ENCODE assay signal across 17 mouse cellular contexts in genomic region chr16:92764741-92765396, GRCm38 (mm10).
DNase-seq lines count a peak whose midpoint lies in the region; ATAC-seq and TF ChIP-seq lines count a peak whose summit lies in the region.
"Had no signal": no experiment of that assay in that cellular context is flagged by ENCODE, and none has a peak within 500 bp of the region (broad histone marks: within the 10 kb centered on the region; RNA-seq: fewer than 3 reads in every experiment).

No protein-coding gene starts in this region.

- H3K4me1 ChIP-seq in lung, adult 2 months (ENCODE audit: control insufficient read depth, insufficient read depth, low read length), result no peaks in the 10 kb centered on the region

- 72% methylated on average over 13 of the region's 13 CpGs for WGBS in lung, adult 2 months

- H3K4me3 ChIP-seq in lung, adult 2 months (replicated peaks; ENCODE audit: extremely low read depth, low read depth, low read length), result no peak overlapping the region
- H3K4me3 ChIP-seq: embryonic facial prominence, embryonic 15.5 days; hindbrain, embryonic 15.5 days; neural tube, embryonic 15.5 days had no signal

- DNase-seq in spleen, adult 12 weeks (ENCODE audit: low spot score), result peak; percentile 40
- no peak for DNase-seq in spleen, postnatal 14 days (ENCODE audit: low spot score in 2 of 2)
- peak; percentile 43 for DNase-seq in c-Kit-negative CD71-positive TER-119-positive erythroid progenitor cells, embryonic 14.5 days (ENCODE audit: low read depth, low spot score)
- DNase-seq in liver, result peak; percentile 82
- DNase-seq in left cerebral cortex, adult 18-20 months (ENCODE audit: low spot score in 2 of 2), result no peak
- no peak for DNase-seq in lung, adult 2 months
- no peak for DNase-seq in gastrocnemius, postnatal 4 days (ENCODE audit: low spot score in 2 of 2)
- DNase-seq: cerebellum, adult 18-20 months; gastrocnemius, postnatal 25 days; kidney, adult 9 months; lung, adult 18-20 months; right cerebral cortex, postnatal 25 days had no signal

- no peak for TF ChIP-seq CTCF in lung, adult 2 months (IDR thresholded peaks at IDR 0.05; ENCODE audit: insufficient read depth, low read length)

- TF ChIP-seq POLR2A in lung, adult 2 months (IDR thresholded peaks at IDR 0.05; ENCODE audit: borderline replicate concordance, extremely low read depth, low read depth, low read length), result no peak

- ATAC-seq in megakaryocyte progenitor cell, adult 5-6 weeks (replicated peaks; ENCODE audit: poor library complexity), result peak; percentile 88
- ATAC-seq: forebrain, embryonic 16.5 days had no signal

Comparison
In these comparisons a context has a peak if more than half of its experiments do, and no peak if none do; other contexts are left out.
1. DNase-seq: peak in spleen, adult 12 weeks (single experiment), c-Kit-negative CD71-positive TER-119-positive erythroid progenitor cells, embryonic 14.5 days (single experiment) and liver (single experiment); none in spleen, postnatal 14 days (0 of 2), left cerebral cortex, adult 18-20 months (0 of 2), lung, adult 2 months (single experiment) and gastrocnemius, postnatal 4 days (0 of 2).